Mouse (Mus musculus) CH12.LX (cell line): Measurements from ENCODE around the gene Disp2.

Source experiments
- BHLHE40 ChIP-seq: IDR thresholded peaks from 2 replicates; pipeline ENCODE4 v1.6.1; 2011; ENCODE audit warnings: mild to moderate bottlenecking, low read depth, low read length, improper control_type of control experiment
- CTCF ChIP-seq, 2 experiments: IDR thresholded peaks in 1 of 2; conservative IDR thresholded peaks in 1 of 2; 2 replicates each; pipeline ENCODE4 v1.5.1; 2011 to 2012; ENCODE audit warnings: low read depth in 2 of 2, low read length in 2 of 2, improper control_type of control experiment in 1 of 2, inconsistent platforms in 1 of 2, mild to moderate bottlenecking in 1 of 2, moderate library complexity in 1 of 2
- EP300 ChIP-seq: IDR thresholded peaks from 2 replicates; pipeline ENCODE4 v1.6.1; 2011; ENCODE audit warnings: low read length, improper control_type of control experiment
- KAT2A ChIP-seq: IDR thresholded peaks from 2 replicates; pipeline ENCODE4 v1.6.1; 2012; ENCODE audit warnings: low read length, improper control_type of control experiment, inconsistent platforms; ENCODE audit not compliant: insufficient replicate concordance
- MAFK ChIP-seq: IDR thresholded peaks from 2 replicates; pipeline ENCODE4 v1.6.1; 2011; ENCODE audit warnings: low read length, improper control_type of control experiment; ENCODE audit not compliant: insufficient replicate concordance
- MAX ChIP-seq: IDR thresholded peaks from 2 replicates; pipeline ENCODE4 v1.6.1; 2011; ENCODE audit warnings: low read length, improper control_type of control experiment
- POLR2A ChIP-seq: IDR thresholded peaks from 2 replicates; pipeline ENCODE4 v1.6.1; 2011; ENCODE audit warnings: low read depth, mild to moderate bottlenecking, improper control_type of control experiment, low read length
- RCOR1 ChIP-seq: conservative IDR thresholded peaks from 2 replicates; pipeline ENCODE4 v1.6.1; 2012; ENCODE audit warnings: low read depth, mild to moderate bottlenecking, inconsistent platforms, low read length, improper control_type of control experiment
- TBP ChIP-seq: conservative IDR thresholded peaks from 2 replicates; pipeline ENCODE4 v1.6.1; 2011; ENCODE audit warnings: low read depth, low read length, improper control_type of control experiment

DNA sequence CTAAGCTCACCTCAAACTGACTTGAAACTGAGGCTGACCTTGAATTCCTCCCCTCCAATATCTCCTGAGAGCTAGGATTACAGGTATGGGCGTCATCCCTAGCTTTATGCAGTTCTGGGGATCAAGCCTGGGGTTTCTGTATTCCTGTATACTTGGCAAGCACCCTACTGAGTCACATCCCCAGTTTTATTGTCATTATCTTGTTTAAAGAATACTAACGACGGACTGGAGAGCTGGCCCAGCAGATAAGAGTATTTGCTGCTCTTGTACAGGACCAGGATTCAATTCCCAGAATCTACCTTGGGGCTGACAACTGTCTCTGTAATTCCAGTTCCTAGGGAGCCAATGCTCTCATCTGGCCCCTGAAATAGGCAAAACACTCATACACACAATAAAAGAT is 26.2 kb downstream of the Disp2 start:
- TF ChIP-seq MAFK (no peak), KAT2A (no peak), CTCF (conservative IDR thresholded peaks at IDR 0.05 in 1 of 2, IDR thresholded peaks at IDR 0.05 in 1 of 2; ENCODE audit: low read depth in 2 of 2, low read length in 2 of 2) (no peak), EP300 (no peak), POLR2A (no peak), MAX (no peak), TBP (no peak), RCOR1 (no peak), BHLHE40 (no peak)
